Mouse (Mus musculus) liver, adult 2 months (tissue): ENCODE measurements around the gene Slc19a2.

Experiments
- CTCF ChIP-seq: fragments of 200-500 bp; IDR thresholded peaks from 2 replicates; pipeline ENCODE4 v1.5.1; 2011; ENCODE audit warnings: low read depth, low read length, control low read depth
- POLR2A ChIP-seq: fragments of 200-500 bp; IDR thresholded peaks from 2 replicates; pipeline ENCODE4 v1.6.1; 2011; ENCODE audit warnings: low read length, control low read depth; ENCODE audit not compliant: insufficient read depth; ENCODE audit errors: extremely low read depth

DNA sequence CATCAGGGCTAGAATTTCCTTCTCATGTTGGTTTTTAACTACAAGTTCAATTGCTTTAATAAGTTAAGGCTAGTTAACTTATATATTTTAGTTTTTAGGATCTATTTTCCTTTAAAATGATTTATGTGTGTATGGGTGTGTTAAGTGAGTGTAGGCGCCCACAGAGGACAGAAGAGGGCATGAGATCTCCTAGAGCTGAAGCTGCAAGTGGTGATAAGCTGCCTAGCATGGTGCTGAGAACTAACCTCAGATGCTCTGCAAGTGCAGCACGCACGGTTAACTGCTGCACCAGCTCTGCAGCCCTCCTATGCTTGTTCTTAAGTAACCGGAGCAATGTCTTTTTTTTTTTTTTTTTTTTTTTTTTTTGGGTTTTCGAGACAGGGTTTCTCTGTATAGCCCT lies 47.6 kb downstream of the Slc19a2 start:
- TF ChIP-seq CTCF = no peak
- no peak for TF ChIP-seq POLR2A
